Mouse (Mus musculus) embryonic facial prominence, embryonic 13.5 days (tissue): Measurements from ENCODE around the gene Slc25a39. TPM values are rescaled to one million over a fixed set of nuclear protein-coding genes. Genes with fewer than 3 reads are reported as not detected.
A peak's percentile ranks its signal among the peaks of the same experiment; 100 is the strongest.

Experiments
- ATAC-seq: fragments of 200-750 bp; cut with Nextera tagmentation; 2 replicates; pipeline ENCODE4 v1.8.0; 2017; ENCODE audit warnings: low read depth; ENCODE audit not compliant: insufficient number of reproducible peaks, insufficient read depth, low FRiP score, low TSS enrichment
- H3K27ac ChIP-seq: fragments of 300-500 bp; sonication (generic); 2 replicates; pipeline ENCODE4 v1.5.1; 2015; ENCODE audit warnings: moderate library complexity, mild to moderate bottlenecking, inconsistent platforms
- H3K27me3 ChIP-seq: fragments of 300-500 bp; sonication (generic); 2 replicates; pipeline ENCODE4 v1.6.1; 2015; ENCODE audit warnings: mild to moderate bottlenecking, inconsistent platforms
- H3K36me3 ChIP-seq: fragments of 300-500 bp; sonication (generic); 2 replicates; pipeline ENCODE4 v1.6.1; 2015; ENCODE audit warnings: mild to moderate bottlenecking, inconsistent platforms
- H3K4me1 ChIP-seq: fragments of 300-500 bp; sonication (generic); 2 replicates; pipeline ENCODE4 v1.6.1; 2015; ENCODE audit warnings: inconsistent platforms
- H3K4me2 ChIP-seq: fragments of 300-500 bp; sonication (generic); 2 replicates; pipeline ENCODE4 v1.6.1; 2015; ENCODE audit warnings: moderate library complexity, mild to moderate bottlenecking, inconsistent platforms
- H3K4me3 ChIP-seq: fragments of 300-500 bp; sonication (generic); 2 replicates; pipeline ENCODE4 v1.5.1; 2015; ENCODE audit warnings: mild to moderate bottlenecking, inconsistent platforms
- H3K9ac ChIP-seq: fragments of 300-500 bp; sonication (generic); 2 replicates; pipeline ENCODE4 v1.6.1; 2015; ENCODE audit warnings: mild to moderate bottlenecking, inconsistent platforms
- H3K9me3 ChIP-seq: fragments of 300-500 bp; sonication (generic); 2 replicates; pipeline ENCODE4 v1.6.1; 2016; ENCODE audit warnings: inconsistent platforms
- WGBS: fragments of 180-500 bp; shearing (Covaris S2); methylation state at CpG from one replicate; pipeline ENCODE4 v1.1.7; 2015; ENCODE audit warnings: mixed read lengths; 5-methylcytosine and 5-hydroxymethylcytosine counted together
- polyA plus RNA-seq: library from polyadenylated mRNA; unstranded; fragments of >200 nt; fragmentation: Nextera tagmentation; extraction: Ambion mirVana; gene quantifications from 2 replicates; pipeline ENCODE4 v1.2.1, GENCODE M21; 2015

The Slc25a39 gene
- polyA plus RNA-seq, 1 experiment from 2014 or later: 191 TPM

GRCm38 (mm10) chr11:102408888-102409794 is 1.4 kb upstream of the Slc25a39 start:
- H3K4me2 ChIP-seq: peak overlapping the region; percentile 94
- peaks cover 11% of the 10 kb centered on the region for H3K36me3 ChIP-seq
- H3K4me1 ChIP-seq: peaks cover 32% of the 10 kb centered on the region
- peak overlapping the region; percentile 92 for H3K27ac ChIP-seq
- ATAC-seq: no peak
- no peaks in the 10 kb centered on the region for H3K27me3 ChIP-seq
- WGBS: 33% methylated on average over 15 of the region's 15 CpGs
- peak overlapping the region; percentile 84 for H3K4me3 ChIP-seq
- H3K9me3 ChIP-seq: no peaks in the 10 kb centered on the region
- H3K9ac ChIP-seq: peak overlapping the region; percentile 88

DNA sequence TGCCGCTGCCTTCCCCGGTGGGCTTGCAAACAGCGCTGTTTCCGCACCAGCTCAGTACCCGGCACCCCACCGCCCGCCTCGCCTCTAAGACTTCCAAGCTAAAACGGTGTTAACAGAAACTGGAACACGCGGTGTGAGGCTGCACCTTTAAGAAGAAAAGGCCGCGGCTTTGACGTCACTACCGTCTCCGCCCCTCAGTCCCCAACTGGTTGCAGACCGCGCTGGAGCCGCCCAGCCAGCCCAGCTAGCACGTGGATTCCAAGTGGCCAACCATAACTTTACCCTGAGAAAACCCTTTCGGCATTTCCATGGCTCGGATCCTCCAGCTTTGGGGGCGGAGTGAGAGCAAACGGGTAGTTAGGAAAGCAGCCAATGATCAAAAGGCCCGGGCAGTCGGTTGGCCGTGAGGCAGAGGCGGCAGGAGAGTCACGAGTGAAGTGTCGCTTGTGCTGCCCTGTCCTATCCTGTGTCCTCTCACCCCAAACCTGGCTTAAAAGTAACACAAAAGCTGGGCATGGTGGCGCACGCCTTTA is 664 bp upstream of the Slc25a39 start:
- peak overlapping the region; percentile 84 for H3K4me3 ChIP-seq
- H3K4me2 ChIP-seq: peak overlapping the region; percentile 94
- ATAC-seq: peak; percentile 90
- no peaks in the 10 kb centered on the region for H3K9me3 ChIP-seq
- peaks cover 18% of the 10 kb centered on the region for H3K36me3 ChIP-seq
- H3K27me3 ChIP-seq: no peaks in the 10 kb centered on the region
- peaks cover 32% of the 10 kb centered on the region for H3K4me1 ChIP-seq
- H3K27ac ChIP-seq: peak overlapping the region; percentile 92
- WGBS: under 1% methylated on average over 32 of the region's 32 CpGs
- H3K9ac ChIP-seq: peak overlapping the region; percentile 88

DNA sequence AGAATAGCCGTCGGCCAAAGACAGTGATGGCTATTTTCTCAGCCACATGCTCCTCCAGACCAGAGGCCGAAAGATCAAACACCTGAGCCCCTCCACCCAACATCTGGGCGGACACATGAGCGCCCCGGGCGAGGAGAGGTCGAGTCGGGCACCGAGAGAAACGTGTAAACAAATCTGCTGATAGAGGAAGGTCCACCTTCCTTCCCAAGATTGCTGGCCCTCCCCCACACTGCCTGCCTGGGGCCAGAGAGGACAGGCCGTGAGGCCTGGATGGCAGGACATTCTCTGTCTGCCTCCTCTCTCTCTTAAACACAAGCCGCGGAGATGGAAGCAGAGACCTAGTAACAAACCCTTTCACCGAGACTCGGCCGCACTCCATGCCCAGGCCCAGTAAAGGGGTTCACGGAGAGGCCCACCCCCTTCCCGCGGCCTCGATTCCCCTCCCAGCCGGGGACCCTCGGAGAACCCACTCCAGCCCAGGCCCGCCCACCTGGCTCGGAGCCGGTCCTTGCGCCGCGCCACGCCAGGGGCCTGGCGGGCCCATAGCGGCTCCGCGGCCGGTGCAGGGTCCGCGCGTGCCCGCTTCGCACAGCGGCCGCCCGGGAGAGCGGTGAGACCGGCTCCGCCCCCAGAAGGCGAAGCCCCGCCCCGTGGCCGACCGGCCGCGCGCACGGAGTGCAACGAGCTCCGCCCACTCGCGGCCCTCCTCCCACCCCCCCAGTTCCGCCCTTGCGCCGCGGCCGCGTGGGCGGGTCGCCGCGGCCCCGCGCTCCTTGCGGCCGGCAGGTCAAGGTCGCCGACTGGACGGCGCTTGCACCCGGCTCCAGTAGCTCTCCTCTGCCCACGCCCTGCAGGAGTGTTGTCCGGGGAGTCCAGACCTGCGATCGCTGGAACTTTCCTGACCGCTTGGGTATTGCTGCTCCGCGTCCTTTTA is 579 bp downstream of the Slc25a39 start:
- WGBS: under 1% methylated on average over 73 of the region's 85 CpGs
- Histone ChIP-seq H3K9ac (peak overlapping the region; percentile 88), H3K4me3 (peak overlapping the region; percentile 84), H3K4me1 (peaks cover 32% of the 10 kb centered on the region), H3K27me3 (peaks cover 6% of the 10 kb centered on the region), H3K9me3 (no peaks in the 10 kb centered on the region), H3K27ac (peak overlapping the region; percentile 92), H3K36me3 (peaks cover 30% of the 10 kb centered on the region), H3K4me2 (peak overlapping the region; percentile 94)
- ATAC-seq: peak; percentile 60; the same call in 1 of the 2 replicates

DNA sequence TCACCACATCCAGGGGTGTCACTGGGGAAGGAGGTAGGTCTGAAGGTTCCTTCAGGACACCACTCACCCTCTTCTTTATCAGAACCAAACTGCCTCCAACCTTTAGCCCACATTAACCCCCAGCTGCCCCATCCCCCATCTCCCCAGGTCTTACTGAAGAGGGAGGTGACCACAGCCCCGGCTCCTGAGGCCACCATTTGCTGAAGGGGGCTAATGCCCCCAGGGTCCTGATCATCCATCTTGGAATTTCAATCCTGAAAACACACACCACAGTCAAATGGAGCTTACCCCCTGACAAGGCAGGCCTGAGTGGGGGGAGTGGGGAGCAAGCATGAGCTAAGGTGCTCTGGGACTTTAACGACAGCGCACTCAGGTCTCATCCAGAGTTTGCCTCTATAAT is 1.3 kb downstream of the Slc25a39 start:
- H3K9ac ChIP-seq: peak overlapping the region; percentile 88
- WGBS: 11% methylated on average over 3 of the region's 3 CpGs
- peaks cover 33% of the 10 kb centered on the region for H3K4me1 ChIP-seq
- no peaks in the 10 kb centered on the region for H3K9me3 ChIP-seq
- peaks cover 13% of the 10 kb centered on the region for H3K27me3 ChIP-seq
- peaks cover 36% of the 10 kb centered on the region for H3K36me3 ChIP-seq
- H3K4me2 ChIP-seq: peak overlapping the region; percentile 94
- peak overlapping the region; percentile 84 for H3K4me3 ChIP-seq
- no peak for ATAC-seq
- peak overlapping the region; percentile 92; the same call in 1 of the 2 replicates for H3K27ac ChIP-seq

- H3K4me3 ChIP-seq: peak overlapping the region; percentile 84
- H3K4me1 ChIP-seq: peaks cover 29% of the 10 kb centered on the region
- 84% methylated on average over 11 of the region's 11 CpGs for WGBS
- H3K4me2 ChIP-seq: peak overlapping the region; percentile 94
- H3K9ac ChIP-seq: peak overlapping the region; percentile 88
- ATAC-seq: no peak
- H3K27me3 ChIP-seq: peaks cover 20% of the 10 kb centered on the region
- peaks cover 36% of the 10 kb centered on the region for H3K36me3 ChIP-seq
- no peak overlapping the region for H3K27ac ChIP-seq
- H3K9me3 ChIP-seq: no peaks in the 10 kb centered on the region
Measured at GRCm38 (mm10) chr11:102405544-102406285, 2.0 kb downstream of the Slc25a39 start.

DNA sequence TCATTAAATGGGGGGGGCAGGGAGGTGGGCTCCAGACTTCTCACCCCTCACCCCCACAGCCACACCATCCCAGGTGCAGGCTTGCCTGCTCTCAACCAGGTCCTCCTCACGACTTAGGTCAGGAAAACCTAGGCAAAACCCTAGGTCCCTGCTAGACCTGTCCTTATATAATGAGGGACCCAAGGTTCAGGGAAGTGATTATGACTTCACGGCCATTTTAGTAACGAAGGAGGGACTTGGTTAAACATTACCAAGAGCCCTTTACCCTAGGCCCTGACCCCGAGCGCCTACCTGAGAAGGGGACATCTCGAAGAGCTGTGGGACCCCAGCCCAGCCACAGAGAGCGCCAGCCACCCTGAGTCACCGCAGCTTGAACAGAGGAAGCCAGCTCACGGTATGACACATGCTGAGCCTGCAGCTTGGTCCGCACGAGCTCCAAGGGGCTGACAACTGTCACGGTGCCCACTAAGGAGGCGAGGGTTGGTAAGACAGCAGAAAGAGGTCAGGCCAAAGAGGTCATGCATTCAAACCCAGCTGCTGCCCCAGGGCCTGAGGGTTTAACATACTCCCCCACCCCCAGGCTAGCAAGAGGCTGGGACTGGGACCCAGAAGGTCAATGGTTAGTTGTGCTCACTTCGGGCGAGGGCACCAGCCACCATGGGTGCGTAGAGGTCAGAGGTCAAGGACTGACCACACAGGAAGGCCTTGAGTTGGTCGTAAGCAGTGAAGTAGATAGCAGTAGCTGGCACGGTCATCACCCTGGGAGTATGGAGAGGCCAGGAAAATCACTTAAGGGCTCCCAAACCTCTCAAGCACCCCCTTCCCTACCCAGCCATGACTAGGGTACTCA is 3.4 kb downstream of the Slc25a39 start:
- Histone ChIP-seq H3K4me1 (peaks cover 42% of the 10 kb centered on the region), H3K36me3 (peaks cover 36% of the 10 kb centered on the region), H3K27ac (no peak overlapping the region), H3K9me3 (no peaks in the 10 kb centered on the region), H3K4me3 (no peak overlapping the region), H3K9ac (no peak overlapping the region), H3K4me2 (no peak overlapping the region), H3K27me3 (peaks cover 33% of the 10 kb centered on the region)
- no peak for ATAC-seq
- 80% methylated on average over 18 of the region's 18 CpGs for WGBS

GRCm38 (mm10) chr11:102403657-102404056 is 4.1 kb downstream of the Slc25a39 start:
- Histone ChIP-seq H3K4me2 (no peak overlapping the region), H3K27me3 (peaks cover 41% of the 10 kb centered on the region), H3K4me1 (peaks cover 44% of the 10 kb centered on the region), H3K36me3 (peaks cover 36% of the 10 kb centered on the region), H3K27ac (no peak overlapping the region), H3K9ac (no peak overlapping the region), H3K4me3 (no peak overlapping the region), H3K9me3 (no peaks in the 10 kb centered on the region)
- ATAC-seq: no peak
- 89% methylated on average over 11 of the region's 11 CpGs for WGBS

DNA sequence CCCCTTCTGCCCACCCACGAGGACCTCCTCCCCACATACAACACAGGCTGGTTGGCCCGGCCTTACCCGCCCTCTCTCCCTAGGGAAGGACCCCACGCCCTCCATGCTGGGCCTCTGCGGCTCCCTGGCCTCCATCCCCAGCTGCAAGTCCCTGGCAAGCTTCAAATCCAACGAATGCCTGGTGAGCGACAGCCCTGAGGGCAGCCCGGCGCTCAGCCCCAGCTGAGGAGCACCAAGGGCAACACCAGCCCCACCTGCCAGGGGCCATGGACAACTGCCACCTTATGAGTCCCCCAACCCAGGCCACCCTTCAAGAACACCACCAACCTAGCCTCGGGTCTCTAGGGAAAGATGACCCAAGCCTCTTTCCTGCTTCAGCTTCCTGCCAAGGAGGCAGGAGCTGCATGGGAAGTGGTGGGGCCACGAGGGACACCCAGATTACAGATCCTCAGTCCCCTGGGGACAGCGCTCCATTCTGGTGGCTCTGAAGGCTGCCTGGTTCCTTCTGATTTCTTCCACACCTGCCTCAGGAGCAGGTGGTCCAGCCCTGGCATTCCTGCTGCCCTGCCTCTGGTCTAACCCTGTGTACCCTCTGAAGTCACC is 5.7 kb downstream of the Slc25a39 start:
- Histone ChIP-seq H3K4me2 (no peak overlapping the region), H3K36me3 (peaks cover 36% of the 10 kb centered on the region), H3K4me1 (peaks cover 44% of the 10 kb centered on the region), H3K9ac (no peak overlapping the region), H3K4me3 (no peak overlapping the region), H3K27ac (no peak overlapping the region), H3K27me3 (peaks cover 57% of the 10 kb centered on the region), H3K9me3 (no peaks in the 10 kb centered on the region)
- 54% methylated on average over 12 of the region's 12 CpGs for WGBS
- ATAC-seq: no peak

GRCm38 (mm10) chr11:102400513-102401084 is 7.1 kb downstream of the Slc25a39 start:
- Histone ChIP-seq H3K4me2 (no peak overlapping the region), H3K9me3 (no peaks in the 10 kb centered on the region), H3K4me1 (peaks cover 33% of the 10 kb centered on the region), H3K27ac (no peak overlapping the region), H3K36me3 (peaks cover 36% of the 10 kb centered on the region), H3K27me3 (peaks cover 68% of the 10 kb centered on the region), H3K4me3 (no peak overlapping the region), H3K9ac (no peak overlapping the region)
- no peak for ATAC-seq
- 23% methylated on average over 12 of the region's 12 CpGs for WGBS
